7 mouse cellular contexts compared by ENCODE assay signal in the genomic region with DNA sequence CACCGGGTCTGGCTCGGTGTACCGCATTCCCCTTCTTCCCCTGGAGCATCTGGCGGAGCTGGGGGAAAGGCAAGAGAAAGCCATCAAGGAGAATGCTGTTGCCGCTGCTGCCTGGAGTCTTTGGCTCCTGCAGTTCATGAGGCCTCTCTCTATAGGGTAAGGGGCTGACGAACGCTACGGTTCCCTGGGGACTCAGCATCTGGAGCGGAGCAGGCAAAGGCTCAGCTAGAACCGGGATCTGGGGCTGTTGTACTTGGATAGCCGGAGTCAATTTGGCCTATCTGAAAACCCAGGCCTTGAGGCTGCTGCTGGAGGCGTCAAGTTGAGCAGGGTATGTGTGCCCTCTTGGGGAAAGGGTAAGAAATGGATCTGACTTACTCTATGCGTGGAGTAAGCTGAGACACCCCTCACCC. TPM values are rescaled to one million over a fixed set of nuclear protein-coding genes. Genes with fewer than 3 reads are reported as not detected.
A peak's percentile ranks its signal among the peaks of the same experiment; 100 is the strongest.
DNase-seq lines count a peak whose midpoint lies in the region; ATAC-seq and TF ChIP-seq lines count a peak whose summit lies in the region.

No protein-coding gene starts in this region.

- no peak for TF ChIP-seq CTCF in liver, embryonic 14.5 days (IDR thresholded peaks at IDR 0.05; ENCODE audit: low read depth)

- no peak overlapping the region for H3K27ac ChIP-seq in forebrain, embryonic 14.5 days (ENCODE audit: low read depth, low read length)
- H3K27ac ChIP-seq in liver, embryonic 14.5 days, result no peak overlapping the region

- H3K4me1 ChIP-seq in forebrain, embryonic 14.5 days (ENCODE audit: control insufficient read depth, insufficient read depth, low read length), result peaks cover 4% of the 10 kb centered on the region; the same call in 1 of the 2 replicates
- no peaks in the 10 kb centered on the region for H3K4me1 ChIP-seq in liver, embryonic 14.5 days (replicated peaks; ENCODE audit: control insufficient read depth in 2 of 2, insufficient read depth in 2 of 2, low read length in 1 of 2)

- WGBS in forebrain, embryonic 14.5 days, result 3% methylated on average over 13 of the region's 13 CpGs
- WGBS in liver, embryonic 14.5 days (ENCODE audit: insufficient replicate concordance), result 4% methylated on average over 13 of the region's 13 CpGs

- no peaks in the 10 kb centered on the region for H3K36me3 ChIP-seq in forebrain, embryonic 14.5 days (ENCODE audit: control insufficient read depth, insufficient read depth, low read length)
- no peaks in the 10 kb centered on the region for H3K36me3 ChIP-seq in liver, embryonic 14.5 days (replicated peaks; ENCODE audit: control insufficient read depth, insufficient read depth, low read depth)

- DNase-seq in thymus, postnatal 0 days (ENCODE audit: low spot score), result peak; percentile 55
- DNase-seq in thymus, adult 18-20 months, result no peak
- DNase-seq in forebrain, embryonic 14.5 days (ENCODE audit: low spot score), result no peak
- no peak for DNase-seq in liver, embryonic 14.5 days (ENCODE audit: low read depth in 3 of 3, low spot score in 3 of 3)
- peak; percentile 48 for DNase-seq in thymus, postnatal 4 days
- no peak for DNase-seq in layer of hippocampus, adult 9-10 months (ENCODE audit: low spot score)
- no peak for DNase-seq in urinary bladder, postnatal 4 days (ENCODE audit: low spot score in 2 of 2)

- TF ChIP-seq EP300 in liver, embryonic 14.5 days (IDR thresholded peaks at IDR 0.05; ENCODE audit: low read depth), result no peak

- no peak overlapping the region for H3K9ac ChIP-seq in forebrain, embryonic 14.5 days (ENCODE audit: low read length)
- H3K9ac ChIP-seq in liver, embryonic 14.5 days (replicated peaks), result no peak overlapping the region

- peaks cover 88% of the 10 kb centered on the region for H3K27me3 ChIP-seq in forebrain, embryonic 14.5 days (replicated peaks; ENCODE audit: control insufficient read depth, insufficient read depth, low read length)
- H3K27me3 ChIP-seq in liver, embryonic 14.5 days (ENCODE audit: control insufficient read depth, insufficient read depth, low read length), result peaks cover 100% of the 10 kb centered on the region

- H3K4me3 ChIP-seq in forebrain, embryonic 14.5 days (ENCODE audit: low read depth, low read length), result peak overlapping the region; percentile 14; the same call in 1 of the 2 replicates
- H3K4me3 ChIP-seq in liver, embryonic 14.5 days (ENCODE audit: insufficient read depth in 1 of 2, low read depth in 2 of 2, low read length in 2 of 2), result no peak overlapping the region

- ATAC-seq in forebrain, embryonic 14.5 days, result no peak
- no peak for ATAC-seq in liver, embryonic 14.5 days (ENCODE audit: insufficient read depth)

- no peaks in the 10 kb centered on the region for H3K9me3 ChIP-seq in forebrain, embryonic 14.5 days (replicated peaks; ENCODE audit: control insufficient read depth, low read length)
- H3K9me3 ChIP-seq in liver, embryonic 14.5 days (ENCODE audit: control insufficient read depth, low read length), result no peaks in the 10 kb centered on the region

- peak overlapping the region; percentile 40; the same call in 1 of the 2 replicates for H3K4me2 ChIP-seq in forebrain, embryonic 14.5 days (ENCODE audit: low read length)
- H3K4me2 ChIP-seq in liver, embryonic 14.5 days (ENCODE audit: low read depth), result peak overlapping the region; percentile 40; the same call in 1 of the 2 replicates

RNA-seq across cellular contexts. Expression of a gene that starts 0.6 kb away (rescaled TPM):
- polyA plus RNA-seq in thymus, postnatal 0 days (2015; fragmentation: Nextera tagmentation; extraction: Ambion mirVana), result not detected in 2 replicates
- polyA plus RNA-seq in forebrain, embryonic 14.5 days (2014; fragmentation: Nextera tagmentation; extraction: Ambion mirVana), result 0.19 TPM in 1 of 2 replicates, not detected in the other
- polyA plus RNA-seq in liver, embryonic 14.5 days (2012; rRNA removed), result not detected in 2 replicates
- polyA plus RNA-seq in liver, embryonic 14.5 days (2014; fragmentation: Nextera tagmentation; extraction: Ambion mirVana), result not detected in 2 replicates

RNA-seq across cellular contexts. Expression of a gene that starts 7.7 kb away (rescaled TPM):
- not detected in 2 replicates for polyA plus RNA-seq in thymus, postnatal 0 days (2015; fragmentation: Nextera tagmentation; extraction: Ambion mirVana)
- 0.24 TPM in 1 of 2 replicates, not detected in the other for polyA plus RNA-seq in forebrain, embryonic 14.5 days (2014; fragmentation: Nextera tagmentation; extraction: Ambion mirVana)
- not detected in 2 replicates for polyA plus RNA-seq in liver, embryonic 14.5 days (2012; rRNA removed)
- not detected in 2 replicates for polyA plus RNA-seq in liver, embryonic 14.5 days (2014; fragmentation: Nextera tagmentation; extraction: Ambion mirVana)

RNA-seq across cellular contexts. Expression of a gene that starts 8.2 kb away (rescaled TPM):
- polyA plus RNA-seq in thymus, postnatal 0 days (2015; fragmentation: Nextera tagmentation; extraction: Ambion mirVana), result 69.7 and 81.2 TPM in 2 replicates
- polyA plus RNA-seq in forebrain, embryonic 14.5 days (2014; fragmentation: Nextera tagmentation; extraction: Ambion mirVana), result 1.4 and 2.2 TPM in 2 replicates
- 0.16 and 0.30 TPM in 2 replicates for polyA plus RNA-seq in liver, embryonic 14.5 days (2012; rRNA removed)
- polyA plus RNA-seq in liver, embryonic 14.5 days (2014; fragmentation: Nextera tagmentation; extraction: Ambion mirVana), result 0.38 and 0.63 TPM in 2 replicates

Comparison
In these comparisons a context has a peak if more than half of its experiments do, and no peak if none do; other contexts are left out.
1. DNase-seq: peak in thymus, postnatal 0 days (single experiment) and thymus, postnatal 4 days (single experiment); none in thymus, adult 18-20 months (0 of 2), forebrain, embryonic 14.5 days (single experiment), liver, embryonic 14.5 days (0 of 3), layer of hippocampus, adult 9-10 months (single experiment) and urinary bladder, postnatal 4 days (0 of 2).
2. RNA of a gene that starts 8.2 kb away (polyA plus RNA-seq): 69.7 to 81.2 TPM in thymus, postnatal 0 days; 1.4 to 2.2 TPM in forebrain, embryonic 14.5 days and 0.16 to 0.63 TPM in liver, embryonic 14.5 days; every median in the first group is over 10 times any median in the second.